ENCODE assay signal across 32 mouse cellular contexts in genomic region chr1:172706243-172706642, GRCm38 (mm10). TPM values are rescaled to one million over a fixed set of nuclear protein-coding genes. Genes with fewer than 3 reads are reported as not detected.
DNase-seq lines count a peak whose midpoint lies in the region; ATAC-seq and TF ChIP-seq lines count a peak whose summit lies in the region.
"Had no signal": no experiment of that assay in that cellular context is flagged by ENCODE, and none has a peak within 500 bp of the region (broad histone marks: within the 10 kb centered on the region; RNA-seq: fewer than 3 reads in every experiment).

No protein-coding gene starts in this region.

- H3K36me3 ChIP-seq in liver, embryonic 16.5 days (ENCODE audit: control insufficient read depth, insufficient read depth) = no peaks in the 10 kb centered on the region
- no peaks in the 10 kb centered on the region for H3K36me3 ChIP-seq in neural tube, embryonic 13.5 days
- no peaks in the 10 kb centered on the region for H3K36me3 ChIP-seq in neural tube, embryonic 14.5 days (ENCODE audit: control insufficient read depth, insufficient read depth, low read length)
- H3K36me3 ChIP-seq in midbrain, postnatal 0 days (ENCODE audit: insufficient read depth, low read length) = no peaks in the 10 kb centered on the region
- H3K36me3 ChIP-seq: embryonic facial prominence, embryonic 12.5 days; embryonic facial prominence, embryonic 15.5 days; hindbrain, embryonic 12.5 days had no signal

- H3K27me3 ChIP-seq in liver, embryonic 16.5 days (ENCODE audit: control insufficient read depth, insufficient read depth, low read depth, low read length) = no peaks in the 10 kb centered on the region
- H3K27me3 ChIP-seq in neural tube, embryonic 13.5 days = no peaks in the 10 kb centered on the region
- H3K27me3 ChIP-seq in neural tube, embryonic 14.5 days (ENCODE audit: control insufficient read depth, insufficient read depth, low read length) = no peaks in the 10 kb centered on the region
- no peaks in the 10 kb centered on the region for H3K27me3 ChIP-seq in midbrain, postnatal 0 days (ENCODE audit: insufficient read depth, low read length)
- H3K27me3 ChIP-seq: embryonic facial prominence, embryonic 12.5 days; embryonic facial prominence, embryonic 15.5 days; hindbrain, embryonic 12.5 days had no signal

- no peak overlapping the region for H3K4me3 ChIP-seq in liver, embryonic 16.5 days (ENCODE audit: low read depth, low read length)
- no peak overlapping the region for H3K4me3 ChIP-seq in neural tube, embryonic 13.5 days
- H3K4me3 ChIP-seq in neural tube, embryonic 14.5 days (ENCODE audit: low read depth, low read length) = no peak overlapping the region
- H3K4me3 ChIP-seq in midbrain, postnatal 0 days (ENCODE audit: low read depth, low read length) = no peak overlapping the region
- H3K4me3 ChIP-seq: embryonic facial prominence, embryonic 12.5 days; embryonic facial prominence, embryonic 15.5 days; gastrocnemius, adult 2 months; hindbrain, embryonic 12.5 days had no signal

- no peak overlapping the region for H3K9ac ChIP-seq in liver, embryonic 16.5 days (ENCODE audit: low read depth, low read length)
- H3K9ac ChIP-seq in neural tube, embryonic 13.5 days = no peak overlapping the region
- H3K9ac ChIP-seq in neural tube, embryonic 14.5 days (replicated peaks; ENCODE audit: low read depth, low read length) = no peak overlapping the region
- no peak overlapping the region for H3K9ac ChIP-seq in midbrain, postnatal 0 days (replicated peaks; ENCODE audit: low read length, poor library complexity, severe bottlenecking)
- H3K9ac ChIP-seq: embryonic facial prominence, embryonic 12.5 days; embryonic facial prominence, embryonic 15.5 days; forebrain, postnatal 0 days; hindbrain, embryonic 12.5 days had no signal

- 78% methylated on average over 4 of the region's 4 CpGs for WGBS in liver, embryonic 16.5 days (ENCODE audit: insufficient replicate concordance)
- WGBS in neural tube, embryonic 13.5 days = 65% methylated on average over 4 of the region's 4 CpGs
- WGBS in neural tube, embryonic 14.5 days = 62% methylated on average over 4 of the region's 4 CpGs
- 93% methylated on average over 4 of the region's 4 CpGs for WGBS in midbrain, postnatal 0 days

- no peak for TF ChIP-seq CTCF in midbrain, postnatal 0 days (IDR thresholded peaks at IDR 0.05)

- DNase-seq in liver = no peak
- DNase-seq in neural tube, embryonic 10.5 days (ENCODE audit: extremely low spot score, low spot score) = no peak
- DNase-seq in midbrain, postnatal 0 days (ENCODE audit: low spot score) = no peak
- DNase-seq: adrenal gland, adult 2 months; adrenal gland, postnatal 14 days; cerebellum, adult 11 months; cerebellum, adult 2 months; cerebellum, adult 9-11 months; cerebellum, postnatal 25 days; forebrain, postnatal 0 days; gastrocnemius, adult 2 months; gastrocnemius, postnatal 14 days; heart, adult 11 months had no signal

- H3K4me2 ChIP-seq in liver, embryonic 16.5 days (ENCODE audit: low read depth, low read length) = no peak overlapping the region
- no peak overlapping the region for H3K4me2 ChIP-seq in neural tube, embryonic 13.5 days
- H3K4me2 ChIP-seq in neural tube, embryonic 14.5 days (ENCODE audit: low read depth, low read length) = no peak overlapping the region
- no peak overlapping the region for H3K4me2 ChIP-seq in midbrain, postnatal 0 days (ENCODE audit: low read depth, low read length, poor library complexity, severe bottlenecking)
- H3K4me2 ChIP-seq: embryonic facial prominence, embryonic 12.5 days; embryonic facial prominence, embryonic 15.5 days; heart, embryonic 11.5 days; hindbrain, embryonic 12.5 days had no signal

- no peaks in the 10 kb centered on the region for H3K4me1 ChIP-seq in liver, embryonic 16.5 days (ENCODE audit: control insufficient read depth, low read depth, low read length)
- H3K4me1 ChIP-seq in neural tube, embryonic 13.5 days (replicated peaks) = peaks cover 11% of the 10 kb centered on the region; the same call in 1 of the 2 replicates
- H3K4me1 ChIP-seq in neural tube, embryonic 14.5 days (ENCODE audit: control insufficient read depth, insufficient read depth, low read length) = no peaks in the 10 kb centered on the region
- H3K4me1 ChIP-seq in midbrain, postnatal 0 days (ENCODE audit: insufficient read depth, low read length) = no peaks in the 10 kb centered on the region
- H3K4me1 ChIP-seq: embryonic facial prominence, embryonic 12.5 days; embryonic facial prominence, embryonic 15.5 days; hindbrain, embryonic 12.5 days had no signal

- peak; percentile 37; the same call in 1 of the 2 replicates for ATAC-seq in liver, embryonic 16.5 days (ENCODE audit: low read depth)
- peak; percentile 63 for ATAC-seq in neural tube, embryonic 13.5 days (ENCODE audit: low read depth)
- peak; percentile 55; the same call in 1 of the 2 replicates for ATAC-seq in neural tube, embryonic 14.5 days (ENCODE audit: low read depth)
- ATAC-seq in midbrain, postnatal 0 days (ENCODE audit: low FRiP score) = no peak
- ATAC-seq: CD4-positive, CD25-positive, alpha-beta regulatory T cell, adult 4 months; forebrain, embryonic 14.5 days; forebrain, postnatal 0 days had no signal

- H3K27ac ChIP-seq in liver, embryonic 16.5 days (ENCODE audit: low read length) = no peak overlapping the region
- no peak overlapping the region for H3K27ac ChIP-seq in neural tube, embryonic 13.5 days (replicated peaks)
- H3K27ac ChIP-seq in neural tube, embryonic 14.5 days (ENCODE audit: low read depth, low read length) = no peak overlapping the region
- H3K27ac ChIP-seq in midbrain, postnatal 0 days (ENCODE audit: low read depth, low read length) = no peak overlapping the region
- H3K27ac ChIP-seq: embryonic facial prominence, embryonic 12.5 days; embryonic facial prominence, embryonic 15.5 days; gastrocnemius, adult 2 months; hindbrain, embryonic 12.5 days had no signal

- no peaks in the 10 kb centered on the region for H3K9me3 ChIP-seq in liver, embryonic 16.5 days (replicated peaks; ENCODE audit: control insufficient read depth, low read length)
- H3K9me3 ChIP-seq in neural tube, embryonic 13.5 days = no peaks in the 10 kb centered on the region
- H3K9me3 ChIP-seq in neural tube, embryonic 14.5 days (ENCODE audit: control insufficient read depth, low read length) = no peaks in the 10 kb centered on the region
- no peaks in the 10 kb centered on the region for H3K9me3 ChIP-seq in midbrain, postnatal 0 days (ENCODE audit: low read length)
- H3K9me3 ChIP-seq: embryonic facial prominence, embryonic 12.5 days; embryonic facial prominence, embryonic 15.5 days; hindbrain, embryonic 12.5 days had no signal

RNA-seq across cellular contexts. Expression of gene Crp, which starts 8.4 kb away (rescaled TPM):
- 74.8 and 74.9 TPM in 2 replicates for polyA plus RNA-seq in liver, embryonic 16.5 days (2015; fragmentation: Nextera tagmentation; extraction: Ambion mirVana)
- 0.77 and 0.98 TPM in 2 replicates for polyA plus RNA-seq in neural tube, embryonic 13.5 days (2015; fragmentation: Nextera tagmentation; extraction: Ambion mirVana)
- 0.30 and 0.39 TPM in 2 replicates for polyA plus RNA-seq in neural tube, embryonic 14.5 days (2014; fragmentation: Nextera tagmentation; extraction: Ambion mirVana)
- total RNA-seq in midbrain, postnatal 0 days (2014; rRNA removed) = not detected in 2 replicates
- not detected in 2 replicates for polyA plus RNA-seq in midbrain, postnatal 0 days (2015; fragmentation: Nextera tagmentation; extraction: Ambion mirVana)
- total RNA-seq: common myeloid progenitor, adult 5-6 weeks; gastrocnemius, postnatal 14 days; heart, adult 8-10 months; heart, postnatal 25 days; hematopoietic stem cell, adult 5-6 weeks; MEL had no signal
- polyA plus RNA-seq: adrenal gland, adult 2 months; C2C12; CD4-positive, CD25-positive, alpha-beta regulatory T cell, adult 4 months; cerebellum, adult 2 months; embryonic facial prominence, embryonic 12.5 days; embryonic facial prominence, embryonic 15.5 days; forebrain, embryonic 11.5 days; forebrain, postnatal 0 days; frontal cortex, adult 2 months; heart, embryonic 14.5 days; heart, postnatal 0 days; hindbrain, embryonic 12.5 days had no signal

Comparison
In these comparisons a context has a peak if more than half of its experiments do, and no peak if none do; other contexts are left out.
1. RNA of gene Crp, which starts 8.4 kb away (polyA plus RNA-seq): 74.8 to 74.9 TPM in liver, embryonic 16.5 days; 0.77 to 0.98 TPM in neural tube, embryonic 13.5 days, 0.30 to 0.39 TPM in neural tube, embryonic 14.5 days and not detected in midbrain, postnatal 0 days; every median in the first group is over 10 times any median in the second.